Mouse (Mus musculus) heart, embryonic 15.5 days (tissue): Measurements from ENCODE around the gene Gm17509. TPM values are rescaled to one million over a fixed set of nuclear protein-coding genes. Genes with fewer than 3 reads are reported as not detected.

Experiments
- polyA plus RNA-seq: library from polyadenylated mRNA; unstranded; fragments of >200 nt; fragmentation: Nextera tagmentation; extraction: Ambion mirVana; gene quantifications from 2 replicates; pipeline ENCODE4 v1.2.1, GENCODE M21; 2015

Gene Gm17509
- polyA plus RNA-seq, 1 experiment from 2014 or later = not detected

Other genes starting within 250 kb of the Gm17509 start
- gene Parp8, start 195.5 kb downstream of the Gm17509 start, polyA plus RNA-seq = 11.8 and 13.7 TPM in 2 replicates
- 5.7 and 12.6 TPM in 2 replicates for gene Emb, start 12.5 kb downstream of the Gm17509 start, polyA plus RNA-seq